Mouse (Mus musculus): Measurements from ENCODE around the gene Mob1b. TPM values are rescaled to one million over a fixed set of nuclear protein-coding genes. Genes with fewer than 3 reads are reported as not detected.

The Mob1b gene
- polyA plus RNA-seq, 1 experiment from 2014 or later: 12.4 TPM

DNA sequence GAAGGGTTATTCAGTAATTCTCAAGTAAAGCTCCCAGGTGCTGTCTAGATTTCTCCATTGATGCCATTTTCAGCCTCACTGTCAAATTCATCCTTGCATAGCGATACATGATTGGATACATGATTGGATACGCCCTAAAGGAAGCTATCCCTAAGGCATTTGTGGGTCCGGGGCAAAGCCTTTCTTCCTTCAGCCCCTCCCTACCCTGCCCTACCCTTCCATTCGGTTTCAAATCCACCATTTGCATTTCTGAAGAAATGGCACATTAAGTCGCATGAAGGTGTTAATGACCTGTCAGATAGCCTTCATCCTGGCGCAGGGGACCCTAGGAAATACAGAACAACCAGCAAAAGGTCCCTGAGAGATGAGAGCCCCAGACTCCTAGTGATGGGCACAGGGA is 35.3 kb upstream of the Mob1b start:
- Histone ChIP-seq H3K27me3 (replicated peaks; ENCODE audit: control insufficient read depth, insufficient read depth, low read length) (no peaks in the 10 kb centered on the region), H3K4me3 (ENCODE audit: low read depth, low read length) (no peak overlapping the region), H3K4me1 (ENCODE audit: control insufficient read depth, insufficient read depth, low read length) (no peaks in the 10 kb centered on the region), H3K4me2 (ENCODE audit: low read length) (no peak overlapping the region), H3K9ac (ENCODE audit: low read length) (no peak overlapping the region), H3K9me3 (replicated peaks; ENCODE audit: control insufficient read depth, low read length) (no peaks in the 10 kb centered on the region), H3K36me3 (ENCODE audit: control insufficient read depth, insufficient read depth, low read length) (no peaks in the 10 kb centered on the region), H3K27ac (ENCODE audit: low read depth, low read length) (no peak overlapping the region)
- DNase-seq (ENCODE audit: low spot score) (no peak), ATAC-seq (no peak)
- WGBS: 18% methylated on average over 6 of the region's 6 CpGs

DNA sequence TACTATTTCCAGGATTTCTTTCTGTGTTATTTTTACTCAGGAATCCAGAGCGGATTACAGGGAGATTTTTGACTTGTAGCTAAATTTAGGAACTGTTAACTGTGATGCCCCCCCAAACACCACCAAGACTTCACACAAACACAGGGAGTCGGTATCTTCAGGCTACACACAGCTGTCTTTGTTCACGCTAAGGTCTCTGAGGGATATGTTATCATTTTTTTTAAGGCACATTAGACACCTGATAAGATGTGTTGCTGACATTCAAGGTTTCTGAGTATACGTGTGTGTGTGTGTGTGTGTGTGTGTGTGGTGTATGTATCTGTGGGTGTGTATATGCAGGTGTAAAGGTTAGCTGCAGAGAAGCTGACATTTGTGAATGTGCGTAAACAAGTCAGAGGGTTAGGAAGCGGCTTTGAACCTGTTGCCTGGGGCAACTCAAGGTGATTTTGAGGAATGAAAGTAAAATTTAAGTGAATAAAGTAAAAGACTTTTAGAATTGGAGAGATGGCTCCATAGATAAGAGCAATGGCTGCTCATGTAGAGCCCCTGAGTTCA is 34.8 kb upstream of the Mob1b start:
- Histone ChIP-seq H3K9ac (ENCODE audit: low read length) (no peak overlapping the region), H3K4me1 (ENCODE audit: control insufficient read depth, insufficient read depth, low read length) (no peaks in the 10 kb centered on the region), H3K27me3 (replicated peaks; ENCODE audit: control insufficient read depth, insufficient read depth, low read length) (no peaks in the 10 kb centered on the region), H3K4me2 (ENCODE audit: low read length) (no peak overlapping the region), H3K9me3 (replicated peaks; ENCODE audit: control insufficient read depth, low read length) (no peaks in the 10 kb centered on the region), H3K27ac (ENCODE audit: low read depth, low read length) (no peak overlapping the region), H3K4me3 (ENCODE audit: low read depth, low read length) (no peak overlapping the region), H3K36me3 (ENCODE audit: control insufficient read depth, insufficient read depth, low read length) (no peaks in the 10 kb centered on the region)
- ATAC-seq (no peak), DNase-seq (ENCODE audit: low spot score) (no peak)
- 74% methylated on average over 6 of the region's 6 CpGs for WGBS

DNA sequence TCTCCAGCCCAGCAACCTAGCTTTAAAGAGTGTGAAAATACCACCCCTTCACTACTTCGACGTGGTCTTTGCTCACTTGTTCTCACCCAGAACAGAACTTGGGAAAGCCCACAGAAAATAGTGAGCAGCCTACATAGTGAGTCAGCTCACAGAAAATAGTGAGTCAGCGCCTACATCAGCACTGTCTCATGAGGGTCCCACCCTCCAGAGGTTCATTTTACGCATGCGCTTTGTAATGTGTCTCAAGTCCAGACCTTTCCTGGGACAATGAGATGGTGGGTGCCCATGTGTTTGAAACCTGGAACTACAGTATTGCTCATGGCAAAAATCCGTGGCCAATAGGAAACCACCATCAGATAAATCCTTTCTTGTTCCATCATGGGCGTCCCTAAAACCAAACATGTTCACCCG is 32.7 kb upstream of the Mob1b start:
- Histone ChIP-seq H3K4me3 (ENCODE audit: low read depth, low read length) (no peak overlapping the region), H3K9me3 (replicated peaks; ENCODE audit: control insufficient read depth, low read length) (no peaks in the 10 kb centered on the region), H3K27me3 (replicated peaks; ENCODE audit: control insufficient read depth, insufficient read depth, low read length) (no peaks in the 10 kb centered on the region), H3K9ac (ENCODE audit: low read length) (no peak overlapping the region), H3K36me3 (ENCODE audit: control insufficient read depth, insufficient read depth, low read length) (no peaks in the 10 kb centered on the region), H3K4me2 (ENCODE audit: low read length) (no peak overlapping the region), H3K4me1 (ENCODE audit: control insufficient read depth, insufficient read depth, low read length) (no peaks in the 10 kb centered on the region), H3K27ac (ENCODE audit: low read depth, low read length) (no peak overlapping the region)
- DNase-seq (ENCODE audit: low spot score): no peak
- ATAC-seq: no peak
- 85% methylated on average over 8 of the region's 8 CpGs for WGBS

DNA sequence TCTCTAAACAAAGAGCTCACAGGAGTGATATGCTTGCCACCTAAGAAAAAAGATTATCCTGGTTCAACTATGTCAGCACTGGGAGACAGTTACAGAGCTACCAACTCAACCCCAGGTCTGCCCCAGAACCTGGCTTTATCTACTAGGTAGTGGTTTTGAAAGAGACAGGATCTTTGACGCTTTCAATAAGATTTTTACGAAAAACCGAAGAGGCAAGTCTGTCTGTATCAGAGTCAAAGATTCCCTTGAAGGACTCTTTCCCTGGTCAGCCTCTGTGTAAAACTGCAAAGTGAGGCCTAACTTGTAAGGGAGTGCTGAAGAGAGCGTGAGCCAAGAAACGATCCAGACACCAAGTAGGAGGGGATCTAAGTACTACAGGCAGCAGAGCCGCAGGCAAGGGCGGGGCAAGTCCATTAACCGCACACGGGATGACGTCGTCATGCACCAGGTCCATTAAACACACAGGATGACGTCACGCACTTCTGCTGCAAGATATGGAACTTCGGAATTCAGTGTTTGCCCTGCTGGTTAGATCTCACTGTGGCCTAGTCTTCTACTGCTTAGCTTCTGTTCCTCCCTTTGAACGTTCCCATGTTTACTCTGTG is 32.0 kb upstream of the Mob1b start:
- Histone ChIP-seq H3K36me3 (ENCODE audit: control insufficient read depth, insufficient read depth, low read length) (no peaks in the 10 kb centered on the region), H3K4me2 (ENCODE audit: low read length) (no peak overlapping the region), H3K9ac (ENCODE audit: low read length) (no peak overlapping the region), H3K4me3 (ENCODE audit: low read depth, low read length) (no peak overlapping the region), H3K9me3 (replicated peaks; ENCODE audit: control insufficient read depth, low read length) (no peaks in the 10 kb centered on the region), H3K4me1 (ENCODE audit: control insufficient read depth, insufficient read depth, low read length) (no peaks in the 10 kb centered on the region), H3K27ac (ENCODE audit: low read depth, low read length) (no peak overlapping the region), H3K27me3 (replicated peaks; ENCODE audit: control insufficient read depth, insufficient read depth, low read length) (no peaks in the 10 kb centered on the region)
- no peak for DNase-seq (ENCODE audit: low spot score)
- WGBS: 80% methylated on average over 15 of the region's 15 CpGs
- ATAC-seq: no peak

DNA sequence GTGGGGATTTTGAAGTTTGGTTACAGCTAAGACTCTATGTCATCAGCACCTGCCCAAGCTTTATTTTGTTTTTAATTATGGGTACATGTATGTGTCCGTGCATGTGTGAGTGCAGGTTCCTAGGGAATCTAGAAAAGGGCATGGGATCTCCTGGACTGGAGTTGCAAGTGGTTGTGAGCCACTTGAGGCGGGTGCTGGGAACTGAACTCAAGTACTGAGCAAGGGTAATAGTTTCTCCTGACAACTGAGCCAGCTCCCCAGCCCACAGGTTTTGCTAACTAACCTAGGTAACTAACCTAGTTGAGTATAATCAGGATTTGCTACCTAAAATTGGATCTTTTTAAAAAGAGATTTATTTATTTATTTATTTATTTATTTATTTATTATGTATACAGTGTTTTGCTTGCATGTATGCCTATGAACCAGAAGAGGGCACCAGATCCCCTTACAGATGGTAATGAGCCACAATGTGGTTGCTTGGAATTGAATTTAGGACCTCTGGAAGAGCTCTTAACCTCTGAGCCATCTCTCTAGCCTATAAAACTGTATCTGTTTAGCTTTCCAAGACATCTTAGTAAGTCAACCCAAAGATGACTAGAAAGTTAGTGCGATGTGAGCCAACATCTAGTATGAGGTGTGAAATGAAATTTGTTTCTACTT is 31.2 kb upstream of the Mob1b start:
- no peaks in the 10 kb centered on the region for H3K36me3 ChIP-seq (ENCODE audit: control insufficient read depth, insufficient read depth, low read length)
- H3K27me3 ChIP-seq (replicated peaks; ENCODE audit: control insufficient read depth, insufficient read depth, low read length): no peaks in the 10 kb centered on the region
- ATAC-seq: peak; percentile 68
- no peak overlapping the region for H3K27ac ChIP-seq (ENCODE audit: low read depth, low read length)
- DNase-seq (ENCODE audit: low spot score): peak; percentile 82
- no peaks in the 10 kb centered on the region for H3K9me3 ChIP-seq (replicated peaks; ENCODE audit: control insufficient read depth, low read length)
- no peak overlapping the region for H3K9ac ChIP-seq (ENCODE audit: low read length)
- H3K4me3 ChIP-seq (ENCODE audit: low read depth, low read length): no peak overlapping the region
- no peaks in the 10 kb centered on the region for H3K4me1 ChIP-seq (ENCODE audit: control insufficient read depth, insufficient read depth, low read length)
- no peak overlapping the region for H3K4me2 ChIP-seq (ENCODE audit: low read length)
- WGBS: 77% methylated on average over 3 of the region's 3 CpGs

DNA sequence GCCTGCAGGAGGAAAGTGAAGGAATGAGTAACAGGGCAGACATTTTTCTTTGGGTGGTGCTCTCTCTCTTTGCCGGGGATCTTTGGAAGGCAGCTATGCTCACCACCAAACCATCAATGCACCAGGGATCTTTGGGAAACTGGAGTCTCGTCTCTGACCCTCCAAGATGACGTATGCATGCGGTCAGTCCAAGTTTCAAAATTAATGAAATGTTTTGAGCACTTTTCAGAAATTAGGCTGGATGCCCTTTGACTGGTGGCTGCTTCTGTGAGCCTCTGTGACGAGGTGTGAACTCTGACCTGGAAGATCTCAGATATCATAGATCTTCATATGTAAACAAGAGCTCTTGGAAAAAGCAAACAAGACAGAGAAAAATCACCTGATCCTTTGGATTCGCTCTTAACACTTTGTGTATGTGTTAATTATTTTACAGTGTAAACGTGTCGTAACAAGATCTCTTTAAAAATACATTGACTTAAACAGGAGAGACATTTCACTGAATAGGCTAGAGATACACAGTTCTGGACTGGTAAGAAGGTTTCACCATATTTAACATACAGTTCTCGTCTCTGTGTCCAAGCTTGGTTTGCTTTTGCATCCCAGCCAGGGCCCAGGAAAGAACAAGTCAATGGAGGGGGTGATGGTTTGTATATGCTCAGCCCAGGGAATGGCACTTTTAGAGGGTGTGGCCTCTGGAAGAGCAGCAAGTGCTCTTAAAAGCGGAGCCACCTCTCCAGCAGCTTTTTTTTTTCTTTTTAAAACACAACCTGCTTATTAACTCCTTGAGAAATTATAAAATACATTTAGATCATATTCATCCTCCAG is 29.8 kb upstream of the Mob1b start:
- Histone ChIP-seq H3K4me3 (ENCODE audit: low read depth, low read length) (no peak overlapping the region), H3K4me2 (ENCODE audit: low read length) (no peak overlapping the region), H3K27me3 (replicated peaks; ENCODE audit: control insufficient read depth, insufficient read depth, low read length) (no peaks in the 10 kb centered on the region), H3K9me3 (replicated peaks; ENCODE audit: control insufficient read depth, low read length) (no peaks in the 10 kb centered on the region), H3K4me1 (ENCODE audit: control insufficient read depth, insufficient read depth, low read length) (no peaks in the 10 kb centered on the region), H3K9ac (ENCODE audit: low read length) (no peak overlapping the region), H3K27ac (ENCODE audit: low read depth, low read length) (no peak overlapping the region), H3K36me3 (ENCODE audit: control insufficient read depth, insufficient read depth, low read length) (no peaks in the 10 kb centered on the region)
- WGBS: 88% methylated on average over 10 of the region's 10 CpGs
- no peak for DNase-seq (ENCODE audit: low spot score)
- ATAC-seq: no peak

DNA sequence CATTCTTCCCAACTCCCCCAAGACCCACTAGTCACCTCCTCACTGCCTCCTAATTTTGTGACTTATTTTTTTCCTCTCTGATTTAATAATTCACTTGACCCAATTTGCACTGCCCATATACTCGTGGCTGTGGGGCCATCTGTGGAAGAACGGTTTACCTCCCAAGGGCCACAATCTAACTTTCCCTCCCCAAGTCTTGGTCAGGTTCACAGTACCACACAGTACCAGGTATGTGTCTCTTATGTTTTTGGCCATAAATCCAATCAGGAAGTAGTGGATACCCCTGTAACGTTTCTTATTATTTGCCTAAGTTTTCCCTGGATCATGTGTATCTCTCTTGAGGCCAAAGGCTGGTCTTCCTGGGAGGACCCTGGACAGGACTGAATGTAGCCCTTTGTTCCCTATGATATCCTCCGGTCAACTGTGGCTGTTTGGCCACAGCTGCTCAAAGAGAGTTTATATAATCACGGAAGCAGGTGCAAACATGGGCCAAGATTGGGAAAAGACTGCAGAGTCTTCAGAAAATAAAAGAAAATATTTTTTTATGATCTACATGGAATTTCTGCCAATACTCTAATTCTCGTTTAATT is 29.1 kb upstream of the Mob1b start:
- H3K4me3 ChIP-seq (ENCODE audit: low read depth, low read length): no peak overlapping the region
- H3K4me1 ChIP-seq (ENCODE audit: control insufficient read depth, insufficient read depth, low read length): no peaks in the 10 kb centered on the region
- H3K9ac ChIP-seq (ENCODE audit: low read length): no peak overlapping the region
- 85% methylated on average over 6 of the region's 6 CpGs for WGBS
- no peak overlapping the region for H3K27ac ChIP-seq (ENCODE audit: low read depth, low read length)
- H3K27me3 ChIP-seq (replicated peaks; ENCODE audit: control insufficient read depth, insufficient read depth, low read length): no peaks in the 10 kb centered on the region
- no peak overlapping the region for H3K4me2 ChIP-seq (ENCODE audit: low read length)
- no peaks in the 10 kb centered on the region for H3K36me3 ChIP-seq (ENCODE audit: control insufficient read depth, insufficient read depth, low read length)
- DNase-seq (ENCODE audit: low spot score): no peak
- no peaks in the 10 kb centered on the region for H3K9me3 ChIP-seq (replicated peaks; ENCODE audit: control insufficient read depth, low read length)
- no peak for ATAC-seq

DNA sequence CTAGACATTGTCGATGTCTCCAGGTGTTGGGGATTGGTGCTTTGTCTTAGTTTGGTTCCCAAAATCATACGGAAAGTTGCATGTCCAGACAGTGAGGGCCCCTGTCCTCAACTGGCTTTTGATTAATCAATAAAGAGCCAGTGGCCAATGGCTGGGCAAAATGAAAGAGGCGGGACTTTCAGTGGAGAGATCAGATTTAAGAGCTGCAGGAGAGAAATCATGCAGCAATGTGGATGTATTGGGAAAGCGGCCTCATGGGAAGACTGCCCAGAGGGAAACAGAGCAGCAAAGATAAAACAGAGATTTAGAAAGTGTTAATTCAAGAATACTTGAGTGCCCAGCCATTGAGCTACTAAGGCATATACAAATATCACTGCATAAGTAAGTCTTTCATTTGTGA is 28.1 kb upstream of the Mob1b start:
- no peak overlapping the region for H3K27ac ChIP-seq (ENCODE audit: low read depth, low read length)
- DNase-seq (ENCODE audit: low spot score) (no peak), ATAC-seq (no peak)
- no peaks in the 10 kb centered on the region for H3K4me1 ChIP-seq (ENCODE audit: control insufficient read depth, insufficient read depth, low read length)
- no peak overlapping the region for H3K4me3 ChIP-seq (ENCODE audit: low read depth, low read length)
- H3K4me2 ChIP-seq (ENCODE audit: low read length): no peak overlapping the region
- no peak overlapping the region for H3K9ac ChIP-seq (ENCODE audit: low read length)
- WGBS: 92% methylated on average over 4 of the region's 4 CpGs
- H3K9me3 ChIP-seq (replicated peaks; ENCODE audit: control insufficient read depth, low read length): no peaks in the 10 kb centered on the region
- no peaks in the 10 kb centered on the region for H3K36me3 ChIP-seq (ENCODE audit: control insufficient read depth, insufficient read depth, low read length)
- no peaks in the 10 kb centered on the region for H3K27me3 ChIP-seq (replicated peaks; ENCODE audit: control insufficient read depth, insufficient read depth, low read length)

All from forebrain, embryonic 14.5 days (tissue).